Mouse (Mus musculus): ENCODE results near the gene Ndufs5. TPM values are rescaled to one million over a fixed set of nuclear protein-coding genes. Genes with fewer than 3 reads are reported as not detected.

The Ndufs5 gene
- polyA plus RNA-seq, 1 experiment, result 484 TPM

GRCm38 (mm10) chr4:123750152-123750651, 32.2 kb upstream of the Ndufs5 start, which contains the start of gene Akirin1:
TSS of gene Akirin1 (minus strand) at chr4:123750345.
- H3K79me2 ChIP-seq (ENCODE audit: control insufficient read depth, insufficient read depth), result peaks cover 46% of the 10 kb centered on the region
- no peak for TF ChIP-seq MAX (IDR thresholded peaks at IDR 0.05; ENCODE audit: low read depth)
- peak; percentile 85 for TF ChIP-seq POLR2AphosphoS2 (IDR thresholded peaks at IDR 0.05; ENCODE audit: insufficient read length, low read depth)
- peak in 1 of 3 experiments; percentile 33 for TF ChIP-seq MYOG (IDR thresholded peaks at IDR 0.05; ENCODE audit: control insufficient read depth in 1 of 3, insufficient read depth in 1 of 3, insufficient read length in 2 of 3, low read depth in 2 of 3)
- TF ChIP-seq MYOD1 (IDR thresholded peaks at IDR 0.05; ENCODE audit: control insufficient read depth in 1 of 3, insufficient read length in 2 of 3, low read depth in 2 of 3), result peak in 1 of 3 experiments; percentile 9
- TF ChIP-seq POLR2A (IDR thresholded peaks at IDR 0.05; ENCODE audit: insufficient read length, low read depth), result peak; percentile 88
- no peak for TF ChIP-seq CEBPB (IDR thresholded peaks at IDR 0.05; ENCODE audit: insufficient read depth, poor library complexity, severe bottlenecking)
- no peak for TF ChIP-seq USF1 (IDR thresholded peaks at IDR 0.05; ENCODE audit: low read depth)
- peak; percentile 10 for TF ChIP-seq E2F4 (IDR thresholded peaks at IDR 0.05; ENCODE audit: insufficient read depth)
- H3K36me3 ChIP-seq (ENCODE audit: control insufficient read depth, insufficient read depth), result peaks cover 4% of the 10 kb centered on the region
- H3K4me3 ChIP-seq, result peak within 1 kb of the TSS; percentile 87
- no peaks in the 10 kb centered on the region for H3K27me3 ChIP-seq (ENCODE audit: control insufficient read depth, insufficient read depth, insufficient read length)
- peak within 1 kb of the TSS; percentile 91 for H3ac ChIP-seq (ENCODE audit: control insufficient read depth, insufficient read length)
- H3K4me2 ChIP-seq (ENCODE audit: low read depth), result peak within 1 kb of the TSS; percentile 96

- Histone ChIP-seq H3K27me3 (ENCODE audit: control insufficient read depth, insufficient read depth, insufficient read length) (no peaks in the 10 kb centered on the region), H3K79me2 (ENCODE audit: control insufficient read depth, insufficient read depth) (peaks cover 52% of the 10 kb centered on the region), H3K4me3 (peak overlapping the region; percentile 87), H3ac (ENCODE audit: control insufficient read depth, insufficient read length) (peak overlapping the region; percentile 91), H3K4me2 (ENCODE audit: low read depth) (peak overlapping the region; percentile 96), H3K36me3 (ENCODE audit: control insufficient read depth, insufficient read depth) (peaks cover 4% of the 10 kb centered on the region)
- TF ChIP-seq POLR2AphosphoS2 (IDR thresholded peaks at IDR 0.05; ENCODE audit: insufficient read length, low read depth) (no peak), USF1 (IDR thresholded peaks at IDR 0.05; ENCODE audit: low read depth) (no peak), REST (IDR thresholded peaks at IDR 0.05; ENCODE audit: insufficient read depth, insufficient read length) (no peak), TCF3 (IDR thresholded peaks at IDR 0.05; ENCODE audit: insufficient read length, low read depth) (no peak), CEBPB (IDR thresholded peaks at IDR 0.05; ENCODE audit: insufficient read depth, poor library complexity, severe bottlenecking) (no peak), POLR2A (IDR thresholded peaks at IDR 0.05; ENCODE audit: insufficient read length, low read depth) (no peak), MYOD1 (IDR thresholded peaks at IDR 0.05; ENCODE audit: control insufficient read depth in 1 of 3, insufficient read length in 2 of 3, low read depth in 2 of 3) (no peak), SRF (IDR thresholded peaks at IDR 0.05; ENCODE audit: control insufficient read depth, insufficient read length, low read depth) (no peak), TCF12 (IDR thresholded peaks at IDR 0.05; ENCODE audit: insufficient read depth, poor library complexity, severe bottlenecking) (no peak), E2F4 (IDR thresholded peaks at IDR 0.05; ENCODE audit: insufficient read depth) (no peak), MAX (IDR thresholded peaks at IDR 0.05; ENCODE audit: low read depth) (no peak), MYOG (IDR thresholded peaks at IDR 0.05; ENCODE audit: control insufficient read depth in 1 of 3, insufficient read depth in 1 of 3, insufficient read length in 2 of 3, low read depth in 2 of 3) (no peak)
These were observed 31.6 kb upstream of the Ndufs5 start for GRCm38 (mm10) chr4:123749484-123750130.

- H3K79me2 ChIP-seq (ENCODE audit: control insufficient read depth, insufficient read depth), result peaks cover 59% of the 10 kb centered on the region
- TF ChIP-seq USF1 (IDR thresholded peaks at IDR 0.05; ENCODE audit: low read depth), result no peak
- peak overlapping the region; percentile 91 for H3ac ChIP-seq (ENCODE audit: control insufficient read depth, insufficient read length)
- H3K4me3 ChIP-seq, result peak overlapping the region; percentile 87
- H3K27me3 ChIP-seq (ENCODE audit: control insufficient read depth, insufficient read depth, insufficient read length), result no peaks in the 10 kb centered on the region
- H3K36me3 ChIP-seq (ENCODE audit: control insufficient read depth, insufficient read depth), result peaks cover 4% of the 10 kb centered on the region
- H3K4me2 ChIP-seq (ENCODE audit: low read depth), result peak overlapping the region; percentile 96
These were observed 30.9 kb upstream of the Ndufs5 start for GRCm38 (mm10) chr4:123748726-123749415.

GRCm38 (mm10) chr4:123745221-123745775, 27.3 kb upstream of the Ndufs5 start:
- Histone ChIP-seq H3K27me3 (ENCODE audit: control insufficient read depth, insufficient read depth, insufficient read length) (no peaks in the 10 kb centered on the region), H3ac (ENCODE audit: control insufficient read depth, insufficient read length) (no peak overlapping the region), H3K4me2 (ENCODE audit: low read depth) (no peak overlapping the region), H3K4me3 (no peak overlapping the region), H3K36me3 (ENCODE audit: control insufficient read depth, insufficient read depth) (peaks cover 23% of the 10 kb centered on the region), H3K79me2 (ENCODE audit: control insufficient read depth, insufficient read depth) (peaks cover 79% of the 10 kb centered on the region)
- TF ChIP-seq TCF12 (IDR thresholded peaks at IDR 0.05; ENCODE audit: insufficient read depth, poor library complexity, severe bottlenecking) (no peak), REST (IDR thresholded peaks at IDR 0.05; ENCODE audit: insufficient read depth, insufficient read length) (no peak), MYOD1 (IDR thresholded peaks at IDR 0.05; ENCODE audit: control insufficient read depth in 1 of 3, insufficient read length in 2 of 3, low read depth in 2 of 3) (no peak), E2F4 (IDR thresholded peaks at IDR 0.05; ENCODE audit: insufficient read depth) (no peak), POLR2AphosphoS2 (IDR thresholded peaks at IDR 0.05; ENCODE audit: insufficient read length, low read depth) (no peak), SRF (IDR thresholded peaks at IDR 0.05; ENCODE audit: control insufficient read depth, insufficient read length, low read depth) (no peak), MAX (IDR thresholded peaks at IDR 0.05; ENCODE audit: low read depth) (no peak), CEBPB (IDR thresholded peaks at IDR 0.05; ENCODE audit: insufficient read depth, poor library complexity, severe bottlenecking) (no peak), USF1 (IDR thresholded peaks at IDR 0.05; ENCODE audit: low read depth) (no peak), MYOG (IDR thresholded peaks at IDR 0.05; ENCODE audit: control insufficient read depth in 1 of 3, insufficient read depth in 1 of 3, insufficient read length in 2 of 3, low read depth in 2 of 3) (no peak), POLR2A (IDR thresholded peaks at IDR 0.05; ENCODE audit: insufficient read length, low read depth) (no peak), TCF3 (IDR thresholded peaks at IDR 0.05; ENCODE audit: insufficient read length, low read depth) (no peak)

Measured in myocyte (in vitro differentiated cells).